Mouse (Mus musculus): ENCODE measurements around the gene Sost. TPM values are rescaled to one million over a fixed set of nuclear protein-coding genes. Genes with fewer than 3 reads are reported as not detected.

Gene Sost
- total RNA-seq, 2 experiments from 2014 or later = not detected

DNA sequence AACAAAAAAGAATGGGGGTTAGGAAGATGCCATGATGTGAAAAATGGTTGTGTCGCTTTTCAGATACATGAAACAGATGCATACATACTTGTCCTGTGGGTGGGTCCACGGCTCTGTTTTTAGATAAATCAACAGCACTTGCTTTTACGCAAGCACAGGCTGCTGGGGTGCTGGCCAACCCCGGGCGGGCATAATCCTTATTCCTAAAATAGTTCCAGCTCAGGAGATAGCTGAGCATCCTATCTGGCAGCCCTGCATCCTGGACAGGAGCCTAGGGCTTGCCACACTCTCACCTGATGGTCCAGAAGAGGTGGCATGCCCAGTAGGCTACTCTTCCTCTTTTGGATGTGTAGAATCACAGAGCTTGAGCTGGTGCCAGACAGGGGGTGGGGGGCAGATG lies 16.8 kb downstream of the Sost start:
- no peak for DNase-seq (ENCODE audit: low spot score)

DNA sequence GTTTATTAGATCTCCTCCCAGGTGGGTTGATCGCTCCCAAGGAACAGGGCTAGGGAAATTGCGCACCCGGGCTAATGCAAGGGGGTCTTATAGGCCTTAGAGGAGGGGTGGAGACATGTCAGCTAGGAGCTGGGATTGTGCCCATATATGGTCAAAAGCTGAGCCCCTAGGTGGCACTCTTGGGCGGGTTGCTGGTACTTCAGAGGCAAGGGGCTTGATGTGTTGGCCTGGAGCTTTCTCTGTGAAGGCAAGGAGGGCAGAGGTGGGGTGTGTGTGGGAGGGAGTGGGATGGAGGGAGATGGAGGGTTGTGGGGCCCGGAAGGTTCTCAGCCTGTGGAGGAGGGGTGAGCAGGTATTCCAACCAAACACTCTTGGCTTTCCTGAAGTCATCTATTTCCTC lies 20.3 kb downstream of the Sost start:
- no peak for DNase-seq (ENCODE audit: low spot score)

DNA sequence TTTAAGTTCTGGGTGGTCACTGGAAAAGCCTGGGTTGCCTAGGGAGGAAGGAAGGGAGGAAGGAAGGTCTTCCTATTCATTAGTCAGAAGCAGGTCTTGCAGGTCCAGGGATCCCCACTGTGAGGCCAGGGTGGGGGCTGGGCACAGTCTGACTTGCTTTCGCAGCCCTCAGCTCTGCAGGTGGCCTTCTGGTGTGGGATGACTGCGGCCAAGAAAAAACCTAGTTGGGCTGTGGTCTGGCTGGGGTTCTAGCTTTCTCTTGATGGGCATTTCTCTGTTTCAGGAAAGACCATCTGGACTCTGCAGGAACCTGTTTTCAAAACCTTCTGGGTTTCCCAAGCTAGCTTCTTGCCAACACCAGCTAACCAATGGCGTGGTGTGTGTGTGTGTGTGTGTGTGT lies 23.8 kb downstream of the Sost start:
- DNase-seq (ENCODE audit: low spot score) = no peak

DNA sequence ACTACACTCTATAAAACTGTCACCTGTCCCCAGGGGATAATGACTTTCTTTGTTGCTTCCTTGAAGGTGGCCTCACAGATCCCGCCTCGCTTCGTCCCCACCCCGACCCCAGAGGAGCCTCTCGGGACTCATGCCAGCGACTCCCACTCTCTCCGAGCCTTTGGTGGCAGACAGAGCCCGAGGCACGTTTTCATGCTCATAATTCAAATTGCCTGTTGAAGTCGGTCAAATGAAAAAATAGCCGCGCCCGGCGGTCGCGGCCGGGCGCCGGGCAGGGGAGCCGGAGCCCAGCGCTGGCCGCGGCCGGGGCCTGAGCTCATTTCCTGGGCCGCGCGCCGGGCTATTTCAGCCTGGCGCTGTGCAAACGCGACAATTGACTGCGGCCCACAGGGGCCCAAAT lies 29.7 kb downstream of the Sost start:
- no peak for DNase-seq (ENCODE audit: low spot score)

DNA sequence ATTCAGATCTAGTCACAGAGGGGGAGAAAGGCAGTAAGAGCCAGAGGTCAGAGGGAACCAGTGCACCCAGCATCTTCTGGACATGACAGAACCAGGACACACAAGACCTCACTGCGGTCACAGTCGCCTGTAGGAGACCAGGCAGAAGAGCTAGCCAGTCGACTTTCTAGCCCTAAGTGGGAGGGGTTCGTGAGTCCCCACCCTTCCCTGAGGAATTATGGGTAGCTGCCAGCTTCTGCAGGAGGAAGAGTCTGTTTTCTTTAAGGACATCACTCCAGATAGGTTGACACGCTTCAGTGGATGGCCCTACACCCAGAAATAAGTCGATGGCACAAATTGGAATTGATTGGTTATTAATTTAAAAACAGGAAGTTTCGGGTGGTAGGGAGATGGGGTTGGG lies 30.4 kb downstream of the Sost start:
- no peak for DNase-seq (ENCODE audit: low spot score)

DNA sequence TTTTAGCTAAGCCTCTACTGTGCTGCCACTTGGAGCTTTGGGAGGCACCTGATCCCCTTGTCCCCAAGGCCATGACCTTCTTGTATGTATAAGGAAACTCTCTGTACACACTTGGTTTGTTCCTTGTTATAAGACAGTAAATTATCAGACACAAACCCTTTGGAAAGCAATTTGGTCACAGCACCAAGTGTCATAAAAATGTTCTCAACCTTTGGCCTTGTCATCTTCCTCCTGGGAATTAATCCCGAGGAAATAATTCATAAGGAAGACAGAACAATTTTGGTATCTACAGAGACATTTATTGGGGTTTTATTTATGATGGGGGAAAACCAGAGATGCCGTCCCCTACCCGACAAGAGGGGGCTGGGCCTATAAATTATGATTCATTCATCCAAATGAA lies 31.1 kb downstream of the Sost start:
- DNase-seq (ENCODE audit: low spot score) = no peak

DNA sequence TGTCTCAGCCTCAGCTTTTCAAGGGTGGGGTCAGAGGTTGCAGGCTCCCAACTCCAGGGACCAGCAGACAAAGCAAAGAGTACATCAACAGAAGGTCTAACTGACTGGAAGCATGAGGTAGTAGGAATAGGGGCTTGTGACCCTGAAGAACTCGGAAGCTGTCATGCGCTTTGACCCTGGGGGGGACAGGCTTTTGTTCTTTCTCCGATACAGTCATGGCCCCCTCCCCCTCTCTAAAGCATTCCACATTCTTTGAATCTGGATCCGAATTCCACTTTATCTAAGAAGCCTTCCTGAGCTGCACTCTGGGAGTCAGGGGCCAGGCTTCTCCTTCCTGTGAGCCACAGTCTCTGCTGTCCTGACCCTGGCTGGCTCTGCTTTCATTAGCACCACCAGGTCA lies 34.8 kb downstream of the Sost start:
- DNase-seq (ENCODE audit: low spot score) = no peak

DNA sequence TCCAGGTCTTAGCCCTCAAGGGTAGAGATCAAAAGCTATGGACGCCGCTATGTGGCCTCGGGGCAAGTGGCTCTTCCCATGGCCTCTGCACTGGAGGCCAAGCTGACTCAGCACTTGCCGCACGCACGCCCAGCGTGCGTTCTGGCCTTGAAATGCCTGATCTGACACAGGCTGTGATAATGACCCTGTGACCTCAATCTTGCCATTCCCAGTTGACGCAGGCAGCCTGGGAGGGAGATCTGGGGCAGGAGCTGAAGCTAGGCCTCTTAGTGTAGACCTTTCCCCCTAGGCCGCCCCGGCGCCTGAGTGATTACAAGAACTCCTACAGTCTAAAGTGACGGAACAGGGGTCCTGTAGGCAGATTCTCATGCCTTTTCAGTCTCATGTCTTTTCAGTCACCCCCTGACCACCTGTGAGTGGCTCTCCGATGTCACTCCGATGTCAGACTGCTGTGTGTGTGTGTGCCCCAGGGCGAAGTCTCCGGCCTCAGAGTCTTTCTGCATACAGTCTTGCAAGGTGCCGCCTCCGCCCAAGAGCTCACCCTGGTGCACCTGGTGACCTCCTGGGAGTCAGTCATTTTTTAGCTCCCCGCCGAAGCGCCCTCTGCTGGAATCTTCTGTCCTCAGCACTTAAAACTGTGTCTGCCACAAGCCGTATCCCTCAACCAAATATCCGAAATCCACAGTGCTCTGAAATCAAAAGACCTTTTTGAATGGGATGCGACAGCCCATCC lies 38.6 kb downstream of the Sost start:
- DNase-seq (ENCODE audit: low spot score) = no peak

DNA sequence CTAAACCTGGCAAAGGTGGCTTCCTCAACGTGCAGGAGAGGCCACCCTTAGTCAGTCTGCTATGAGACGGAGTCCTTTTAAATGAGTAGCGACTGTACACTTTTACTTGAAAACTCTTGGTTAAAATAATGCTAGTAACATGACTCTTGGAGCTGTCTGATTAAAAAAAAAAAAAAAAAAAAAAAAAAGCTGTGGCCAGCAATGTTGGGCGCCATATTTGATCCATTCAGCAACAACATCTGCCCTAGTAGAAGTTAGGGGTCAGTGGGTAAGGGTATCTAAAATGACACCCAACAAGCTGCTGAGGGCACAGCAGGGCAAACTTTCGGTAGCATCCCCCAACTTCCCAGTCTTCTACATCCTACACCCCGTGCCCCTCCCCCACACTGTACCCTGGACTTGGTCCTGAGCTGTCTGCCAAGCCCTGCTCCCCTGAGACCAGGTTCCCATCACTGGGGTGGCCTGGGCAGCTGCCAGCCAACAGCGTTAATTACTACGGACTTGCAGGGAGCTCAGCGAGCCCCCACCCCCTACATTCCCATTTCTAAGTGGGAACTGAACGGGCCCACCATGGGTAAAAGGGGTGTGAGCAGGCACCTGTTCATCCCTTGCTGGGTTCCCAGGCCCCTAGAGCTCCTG lies 39.7 kb downstream of the Sost start:
- no peak for DNase-seq (ENCODE audit: low spot score)

DNA sequence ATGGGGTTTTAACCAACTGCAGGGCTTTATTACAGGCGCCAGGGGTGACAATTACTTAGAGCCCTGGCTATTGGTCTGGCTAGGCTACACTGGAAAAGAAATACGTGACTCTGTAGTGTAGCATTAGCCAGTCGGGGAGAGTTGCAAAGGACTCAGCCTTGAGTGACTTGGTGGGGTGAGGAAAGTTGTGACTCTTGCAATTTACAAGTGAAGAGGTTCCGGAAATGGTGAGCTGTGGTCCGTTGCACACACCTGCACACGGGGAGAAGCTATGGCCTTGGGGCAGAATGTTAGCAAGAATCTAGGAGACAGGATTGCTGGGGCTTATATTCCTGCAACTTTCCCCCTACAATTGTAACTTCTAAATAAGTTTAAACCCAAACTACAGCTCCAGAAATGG lies 41.2 kb downstream of the Sost start:
- no peak for DNase-seq (ENCODE audit: low spot score)

DNA sequence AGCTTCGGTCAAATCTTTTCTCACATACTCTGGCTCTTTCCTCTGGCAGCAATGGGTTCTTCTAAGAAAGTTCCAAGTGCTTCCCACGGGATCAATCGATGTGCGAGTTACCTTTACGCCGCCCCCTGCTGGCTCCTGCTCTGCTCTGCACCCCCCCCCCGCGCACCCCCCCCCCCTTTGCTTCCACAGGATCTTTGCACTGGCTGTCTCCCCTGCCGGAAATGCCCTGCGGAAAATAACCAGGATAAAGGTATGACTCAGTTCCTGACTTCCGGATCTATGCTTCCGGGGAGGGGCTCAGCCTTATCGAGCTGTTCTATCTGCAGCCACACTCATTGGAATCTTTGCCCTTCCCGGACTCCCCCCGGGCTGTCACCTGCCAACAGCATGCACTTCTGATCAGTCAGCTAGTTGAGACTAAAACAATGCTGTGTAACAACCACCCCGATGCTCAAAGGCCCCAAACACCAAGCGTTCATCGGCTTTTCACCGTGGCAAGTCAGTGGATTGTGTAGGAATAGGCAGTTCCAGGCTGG lies 42.3 kb downstream of the Sost start:
- DNase-seq (ENCODE audit: low spot score) = no peak

DNA sequence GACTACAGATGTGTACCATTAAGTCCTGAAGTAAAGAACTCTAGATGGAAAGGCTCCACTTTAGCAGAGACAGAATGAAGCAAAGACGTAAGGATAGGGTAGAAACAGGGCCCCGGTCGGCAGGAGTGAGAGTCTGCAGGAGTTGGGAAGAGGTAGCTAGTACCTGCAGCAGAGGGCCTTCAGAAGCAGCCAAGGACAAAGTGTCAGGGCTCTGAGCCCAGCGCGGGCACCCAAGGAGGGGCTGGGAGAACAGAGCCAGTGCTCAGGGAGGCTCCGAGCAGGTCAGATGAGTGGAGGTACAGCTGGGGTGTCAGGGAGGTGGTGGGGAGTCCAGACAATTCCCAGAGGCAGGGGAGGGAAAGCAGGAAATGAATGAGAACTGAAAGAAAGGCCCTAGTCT lies 42.8 kb downstream of the Sost start:
- DNase-seq (ENCODE audit: low spot score) = no peak

DNA sequence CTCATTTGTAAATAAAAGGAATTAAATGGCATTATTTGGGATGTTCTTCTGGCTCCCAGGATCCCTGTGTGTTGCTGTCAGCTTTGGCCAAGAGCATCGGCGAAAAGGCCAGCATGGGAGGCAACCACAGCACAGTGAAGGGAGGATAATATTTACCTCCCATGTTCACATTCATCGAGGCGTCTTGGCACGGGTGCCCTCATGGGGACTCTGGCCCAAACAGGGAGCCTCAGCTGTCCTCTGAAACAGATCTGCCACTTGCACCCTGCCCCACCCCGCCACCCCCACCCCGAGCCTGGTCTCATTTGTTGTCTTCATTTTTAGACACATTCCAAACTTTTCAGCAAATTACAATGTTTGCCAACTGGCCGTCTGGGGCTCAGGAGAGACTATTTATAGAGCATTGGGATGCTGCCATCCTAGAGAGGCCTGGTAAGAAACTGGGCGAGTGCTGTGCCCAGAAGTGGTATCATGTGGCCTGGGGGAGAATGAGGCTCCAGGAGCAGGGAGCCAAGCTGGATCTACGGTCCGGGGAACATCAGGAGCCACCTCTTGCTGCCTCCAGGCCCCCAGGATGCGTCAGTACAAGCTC lies 45.4 kb downstream of the Sost start:
- peak; percentile 67 for DNase-seq (ENCODE audit: low spot score)

DNA sequence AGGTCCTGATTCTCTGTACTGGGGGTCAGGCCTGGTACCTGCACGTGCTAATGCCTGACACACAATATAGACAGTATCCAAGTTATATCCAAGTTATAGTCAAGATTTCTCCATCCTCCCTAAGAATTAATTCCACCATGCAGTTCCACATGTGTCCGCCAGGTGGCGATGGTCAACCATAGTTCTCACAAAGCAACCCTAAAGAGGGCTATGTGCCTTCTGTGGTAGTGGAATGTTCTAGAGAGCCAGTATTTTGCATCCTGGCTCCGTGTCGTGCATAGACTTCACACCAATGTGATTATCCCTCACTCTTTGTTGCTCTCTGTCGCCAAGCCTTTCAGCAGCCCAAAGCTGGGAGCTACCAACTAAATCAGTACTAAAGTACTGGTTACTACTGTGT lies 47.2 kb downstream of the Sost start:
- peak; percentile 80 for DNase-seq (ENCODE audit: low spot score)

DNA sequence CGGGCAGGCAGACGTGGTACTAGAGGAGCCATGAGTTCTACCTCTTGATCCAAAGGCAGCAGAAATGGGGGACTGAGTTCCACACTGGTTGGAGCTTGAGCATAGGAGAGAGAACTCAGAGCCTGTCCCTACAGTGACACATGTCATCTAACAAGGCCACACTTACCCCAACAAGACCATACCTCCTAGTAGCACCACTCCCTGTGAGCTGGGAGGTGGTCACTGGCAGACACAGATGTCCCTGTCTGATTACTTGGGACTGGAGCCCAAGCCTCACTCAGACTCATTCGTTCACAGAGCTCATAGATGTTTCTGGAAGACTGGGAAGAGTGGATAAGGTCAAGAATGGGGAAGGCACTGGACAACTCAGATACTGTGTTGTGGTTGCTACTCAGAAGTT lies 48.2 kb downstream of the Sost start:
- DNase-seq (ENCODE audit: low spot score) = no peak

DNA sequence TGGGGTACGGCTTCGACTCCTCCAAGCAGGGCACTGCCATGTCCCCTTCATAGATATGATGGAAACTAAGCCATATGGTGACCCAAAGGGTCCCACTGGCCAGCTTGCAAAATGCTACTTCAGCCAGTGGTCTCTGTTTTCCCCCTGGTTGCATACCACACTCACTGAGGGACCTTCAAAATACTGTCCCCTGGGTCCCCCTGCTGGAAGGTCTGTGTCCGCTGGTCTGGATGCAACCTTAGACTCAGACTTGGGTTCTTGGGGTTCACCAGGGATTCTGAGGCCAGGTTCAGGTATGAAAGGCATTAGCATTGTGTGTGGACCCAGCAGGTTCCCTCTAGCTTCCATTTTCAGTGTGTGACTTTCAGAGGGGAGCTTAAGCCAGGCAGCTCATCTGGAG lies 50.0 kb downstream of the Sost start:
- DNase-seq (ENCODE audit: low spot score) = no peak

DNA sequence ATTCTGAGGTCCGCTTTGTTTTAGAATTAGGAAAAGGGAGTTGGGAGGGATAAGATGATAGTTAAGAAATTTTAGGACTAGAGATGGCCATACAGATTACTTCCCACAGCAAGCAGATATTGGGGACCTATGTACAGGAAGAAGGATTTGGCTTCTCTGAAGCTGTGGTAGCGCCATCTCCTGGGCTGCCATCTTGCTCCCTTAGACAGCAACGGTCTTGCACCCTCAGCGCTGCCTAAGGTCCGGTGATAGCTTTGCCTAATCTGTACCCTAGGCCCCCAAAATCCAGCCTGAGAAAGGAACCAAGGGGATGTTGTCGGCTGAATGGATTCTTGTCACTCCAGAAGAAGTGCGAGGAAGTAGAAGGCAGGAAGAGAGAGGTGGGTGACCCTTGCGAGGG lies 53.2 kb downstream of the Sost start:
- no peak for DNase-seq (ENCODE audit: low spot score)

Other genes starting within 250 kb of the Sost start
- gene Dhx8, start 234.1 kb downstream of the Sost start, total RNA-seq (2021) = 10 to 100 TPM; 13.9 to 14.3 TPM
- gene Etv4, start 181.6 kb downstream of the Sost start, total RNA-seq (2021) = 1 to 10 TPM; 2.4 to 2.5 TPM
- gene Meox1, start 72.6 kb downstream of the Sost start, total RNA-seq (2021) = 1 to 10 TPM; 1.3 to 3.8 TPM
- not detected for gene Cfap97d1, start 17.3 kb upstream of the Sost start, total RNA-seq (2021)
- 100 to 1,000 TPM; 153 to 161 TPM for gene Dusp3, start 20.0 kb upstream of the Sost start, total RNA-seq (2021)
- gene Mpp3, start 61.4 kb upstream of the Sost start, total RNA-seq (2021) = 10 to 100 TPM; 15.7 to 24.5 TPM
- gene Cd300lg, start 74.5 kb upstream of the Sost start, total RNA-seq (2021) = 10 to 100 TPM; 16.1 to 19.0 TPM
- 1 to 10 TPM; 1.0 to 1.2 TPM for gene Mpp2, start 121.5 kb upstream of the Sost start, total RNA-seq (2021)
- gene Ppy, start 134.3 kb upstream of the Sost start, total RNA-seq (2021) = not detected
- gene Pyy, start 140.8 kb upstream of the Sost start, total RNA-seq (2021) = not detected
- not detected for gene Nags, start 178.5 kb upstream of the Sost start, total RNA-seq (2021)
- 1 to 10 TPM; 9.3 to 9.8 TPM for gene Tmem101, start 189.4 kb upstream of the Sost start, total RNA-seq (2021)
- gene Lsm12, start 218.3 kb upstream of the Sost start, total RNA-seq (2021) = 100 to 1,000 TPM; 102 to 105 TPM
- 10 to 100 TPM; 60.4 to 61.1 TPM for gene G6pc3, start 222.6 kb upstream of the Sost start, total RNA-seq (2021)

Data from gastrocnemius, adult 18-20 months (tissue).